Mouse (Mus musculus) left cerebral cortex, postnatal 4 days (tissue): ENCODE data around the gene Chmp4b. TPM values are rescaled to one million over a fixed set of nuclear protein-coding genes. Genes with fewer than 3 reads are reported as not detected.

Source experiments
- DNase-seq: peaks from one replicate; pipeline ENCODE4 v3.0.0-alpha.2; 2022
- intact Hi-C: fragments of 180-260 bp; cut with DNase I; formaldehyde crosslinking; loops from one replicate; pipeline ENCODE4 v1.15.1; 2025
- total RNA-seq, 2 experiments: library from RNA; stranded (reverse); gene quantifications; 2 replicates each; pipeline ENCODE4 v1.2.3; 2021

The Chmp4b gene
- total RNA-seq, 2 experiments from 2014 or later, result 182 to 201 TPM

- intact Hi-C loops, result loop anchor here (10.0 kb wide), 1 partner anchor 62 kb away; the partner anchor contains the start of gene Gm14214
Observed at GRCm38 (mm10) chr2:154713083-154713482, 61.6 kb downstream of the Chmp4b start.

DNA sequence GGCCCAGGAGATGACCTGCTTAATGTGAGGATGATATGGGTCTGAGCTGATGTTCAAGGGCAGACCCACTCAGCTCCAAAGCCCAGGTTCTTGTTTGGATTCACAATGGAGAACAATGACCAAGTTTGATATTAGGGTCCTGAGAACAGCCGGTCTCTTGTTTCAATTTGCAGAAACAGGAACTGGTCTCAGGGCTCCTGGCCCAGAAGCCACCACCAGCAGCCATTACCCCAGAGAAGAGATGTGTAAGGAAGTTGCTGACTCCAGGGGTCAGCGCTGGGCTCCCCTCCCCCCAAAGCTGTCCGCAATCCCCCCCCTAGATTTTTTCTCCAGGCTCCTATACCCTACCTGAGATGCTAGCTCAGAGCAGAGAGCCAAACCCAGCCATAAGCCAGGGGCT, 62.5 kb downstream of the Chmp4b start:
- no peak for DNase-seq
- intact Hi-C loops, result loop anchor here (10.0 kb wide), 1 partner anchor 61 kb away; the partner anchor contains the start of gene Gm14214

More at GRCm38 (mm10) chr2:154713083-154713482, 61.6 kb downstream of the Chmp4b start:
- no peak for DNase-seq

DNA sequence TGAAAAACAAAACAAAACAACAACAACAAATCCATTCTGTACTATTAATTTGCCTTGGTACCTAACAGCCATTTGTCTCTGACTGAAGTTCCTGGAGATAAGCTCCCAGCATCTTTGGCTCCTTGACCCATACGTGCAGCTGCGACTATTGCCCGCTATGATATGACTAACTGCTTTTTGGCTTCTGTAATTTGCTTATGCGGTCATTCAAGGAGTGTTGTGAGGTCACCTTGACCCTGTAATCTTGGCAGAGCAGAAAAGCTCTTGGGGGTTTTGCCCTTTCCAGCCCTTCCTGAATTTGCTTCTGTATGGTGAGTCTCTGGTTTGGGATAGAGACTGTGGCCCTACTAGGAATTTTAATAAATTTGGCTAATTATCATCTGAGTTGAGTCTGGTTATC, 65.1 kb downstream of the Chmp4b start:
- no peak for DNase-seq
- intact Hi-C loops, result loop anchor here (10.0 kb wide), 1 partner anchor 58 kb away; the partner anchor contains the start of gene Gm14214

GRCm38 (mm10) chr2:154717081-154717480, 65.6 kb downstream of the Chmp4b start:
- intact Hi-C loops, result loop anchor here (10.0 kb wide), 1 partner anchor 58 kb away; the partner anchor contains the start of gene Gm14214
- DNase-seq, result peak; percentile 71

DNA sequence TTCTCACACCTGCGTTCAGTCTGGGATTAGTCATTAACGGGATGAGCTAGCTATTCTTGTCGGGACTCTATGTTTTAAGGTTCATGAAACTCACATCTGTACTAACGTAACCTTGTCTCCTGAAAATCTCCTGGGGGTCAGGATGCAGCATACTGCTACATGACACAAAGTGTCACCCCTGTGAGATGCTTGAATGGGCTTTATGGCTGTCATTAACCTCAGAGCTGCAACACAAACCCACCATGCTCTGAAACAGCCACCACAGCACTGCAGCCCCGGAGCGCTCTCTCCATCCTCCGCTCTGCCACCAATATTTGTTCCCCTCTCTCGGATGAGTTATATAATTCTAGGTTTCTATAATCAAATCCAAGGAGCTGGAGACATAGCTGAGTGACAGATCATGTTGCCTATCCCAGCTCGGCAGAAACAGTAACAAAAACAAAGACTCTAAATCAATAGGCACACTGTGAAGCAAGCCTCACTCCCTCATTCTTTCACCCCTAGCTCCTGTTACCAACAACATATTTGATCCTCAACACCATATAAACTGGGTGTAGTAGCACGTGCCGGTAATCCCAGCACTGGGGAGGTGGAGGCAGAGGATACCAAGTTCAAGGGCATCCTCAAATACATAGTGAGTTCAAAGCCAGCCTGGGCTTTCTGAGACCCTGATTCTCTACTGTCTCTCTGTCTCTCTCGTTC, 67.5 kb downstream of the Chmp4b start:
- intact Hi-C loops, result loop anchor here (10.0 kb wide), 1 partner anchor 56 kb away; the partner anchor contains the start of gene Gm14214

DNA sequence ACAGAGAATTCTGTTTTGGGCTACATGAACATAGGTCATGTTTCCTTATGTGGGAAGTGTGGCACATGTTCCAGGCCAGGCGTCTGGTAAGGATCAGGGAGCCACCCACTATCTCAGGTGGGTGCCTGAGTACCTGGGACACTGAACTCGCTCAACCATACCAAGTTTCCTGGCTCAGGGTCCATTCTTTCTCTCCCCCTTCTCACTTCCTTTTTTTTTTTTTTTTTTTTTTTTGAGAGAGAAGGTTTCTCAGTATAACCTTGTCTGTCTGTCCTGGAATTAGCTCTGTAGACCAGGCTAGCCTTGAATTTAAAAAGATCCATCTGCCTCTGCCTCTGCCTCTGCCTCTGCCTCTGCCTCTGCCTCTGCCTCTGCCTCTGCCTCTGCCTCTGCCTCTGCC, 68.8 kb downstream of the Chmp4b start:
- intact Hi-C loops, result no loop called here
- DNase-seq, result no peak

More for the DNA sequence above, 67.5 kb downstream of the Chmp4b start:
- DNase-seq, result no peak

GRCm38 (mm10) chr2:154723473-154723872, 72.0 kb downstream of the Chmp4b start:
- DNase-seq, result no peak
- intact Hi-C loops, result no loop called here

DNA sequence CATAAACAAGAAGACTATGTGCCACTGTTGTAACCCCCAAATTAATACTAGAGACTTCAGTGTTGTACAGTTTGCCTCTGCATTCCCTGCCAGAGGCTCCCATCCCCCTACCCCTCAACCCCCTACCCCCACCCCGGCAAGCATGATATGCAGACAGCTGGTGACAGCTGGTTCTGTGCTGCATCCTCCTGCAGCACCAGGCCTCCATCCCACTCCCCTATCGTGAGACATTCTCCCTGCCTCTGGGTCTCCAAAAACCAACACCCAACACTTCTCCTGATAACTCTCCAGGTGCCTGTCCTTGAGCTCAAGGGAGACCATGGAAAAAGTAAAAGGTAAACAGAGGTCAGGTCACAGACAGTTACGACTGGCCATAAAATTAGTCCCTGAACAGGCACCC, 78.2 kb downstream of the Chmp4b start:
- DNase-seq, result no peak
- intact Hi-C loops, result no loop called here

DNA sequence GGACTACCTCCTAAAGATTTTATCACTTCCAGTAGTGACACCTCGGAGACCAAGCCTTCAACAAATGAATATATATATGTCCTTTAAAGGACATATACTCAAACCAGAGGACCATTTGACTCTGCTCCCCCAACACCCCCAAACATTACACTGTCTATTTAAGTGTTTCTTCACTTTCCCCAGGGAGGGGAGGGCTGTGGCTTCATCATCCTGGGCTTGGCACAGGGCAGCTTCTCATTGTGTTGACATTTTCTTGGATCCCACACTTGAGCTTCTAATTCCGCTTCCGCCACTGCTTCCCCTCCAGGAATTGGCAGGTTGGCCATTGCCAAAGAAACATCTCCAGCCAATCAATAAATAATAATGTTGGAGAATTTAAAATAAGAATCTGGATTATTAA, 79.3 kb downstream of the Chmp4b start:
- intact Hi-C loops, result no loop called here
- no peak for DNase-seq

DNA sequence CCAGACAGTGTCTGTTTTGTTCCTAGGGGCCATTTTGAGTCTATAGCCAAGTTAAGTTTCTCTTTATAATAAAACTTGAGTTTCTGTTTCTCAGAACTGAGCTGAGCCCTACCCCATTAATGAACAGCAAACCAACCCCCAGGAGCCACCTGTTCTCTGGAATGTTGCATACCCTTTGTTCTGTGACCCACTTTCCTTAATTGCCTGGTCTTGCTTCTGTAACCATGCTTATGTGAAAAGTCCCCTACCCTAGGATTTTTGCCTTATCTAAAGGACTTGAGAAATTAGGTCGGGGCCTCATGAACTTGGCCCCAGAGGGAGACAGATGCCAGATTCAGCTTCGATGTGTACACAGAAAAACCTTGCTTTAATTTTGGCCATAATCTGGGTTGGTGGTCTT, 80.4 kb downstream of the Chmp4b start:
- no peak for DNase-seq
- intact Hi-C loops, result no loop called here

- intact Hi-C loops, result no loop called here
- DNase-seq, result no peak
Observed at GRCm38 (mm10) chr2:154732503-154733141, 81.1 kb downstream of the Chmp4b start.

GRCm38 (mm10) chr2:154734977-154735376, 83.5 kb downstream of the Chmp4b start:
- intact Hi-C loops, result no loop called here
- DNase-seq, result no peak

DNA sequence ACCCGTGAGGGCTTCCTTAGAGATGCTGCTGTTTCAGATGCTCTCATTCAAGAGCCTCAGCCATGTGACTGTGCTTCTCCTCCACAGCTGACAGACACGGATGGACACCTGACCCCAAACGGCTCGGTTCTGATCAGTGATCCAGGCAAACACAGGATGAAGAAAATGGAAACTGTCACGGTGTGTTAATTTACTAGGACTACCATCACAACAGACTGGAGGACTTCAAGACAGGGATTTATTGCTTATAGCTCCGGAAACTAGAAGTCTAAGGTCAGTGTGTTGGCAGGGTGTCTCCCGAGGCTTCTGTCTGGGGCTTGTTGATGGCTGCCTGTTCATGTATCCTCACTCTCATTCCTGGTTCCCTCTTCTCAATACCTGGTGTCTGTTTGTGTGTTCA, 83.9 kb downstream of the Chmp4b start:
- no peak for DNase-seq
- intact Hi-C loops, result no loop called here

- intact Hi-C loops, result no loop called here
- DNase-seq, result no peak
Observed at GRCm38 (mm10) chr2:154735986-154736385, 84.5 kb downstream of the Chmp4b start.

GRCm38 (mm10) chr2:154738621-154739020, 87.1 kb downstream of the Chmp4b start:
- no peak for DNase-seq
- intact Hi-C loops, result no loop called here

GRCm38 (mm10) chr2:154742911-154743819, 91.7 kb downstream of the Chmp4b start:
- intact Hi-C loops, result no loop called here

GRCm38 (mm10) chr2:154743915-154744314, 92.4 kb downstream of the Chmp4b start:
- no peak for DNase-seq
- intact Hi-C loops, result no loop called here

More at GRCm38 (mm10) chr2:154742911-154743819, 91.7 kb downstream of the Chmp4b start:
- no peak for DNase-seq
